Mouse (Mus musculus) G1E (cell line): ENCODE results near the gene Crlf1.

ENCODE experiments used
- CTCF ChIP-seq: IDR thresholded peaks from 2 replicates; pipeline ENCODE4 v1.5.1; 2012; ENCODE audit warnings: low read depth, low read length, inconsistent platforms, mixed read lengths
- GATA1 ChIP-seq: IDR thresholded peaks from 2 replicates; pipeline ENCODE4 v1.6.1; 2012; ENCODE audit warnings: borderline replicate concordance, low read length, inconsistent platforms, mixed read lengths

GRCm38 (mm10) chr8:70504851-70505250, 11.9 kb downstream of the Crlf1 start:
- peak; percentile 85 for TF ChIP-seq CTCF
- no peak for TF ChIP-seq GATA1
